Mouse (Mus musculus) CH12F3 (cell line): ENCODE measurements around the gene Nmb.
"Not testable (repeated sequence)": the region's sequence is repeated elsewhere in the genome, so short reads cannot be mapped to it uniquely, and the experiment has no call there.

Source experiments
- in situ Hi-C: fragments of 300-500 bp; cut with MboI; formaldehyde crosslinking; loops from 2 replicates; pipeline ENCODE4 v1.14.3; 2020; ENCODE audit warnings: low sequenced_read_pairs

Gene Nmb

DNA sequence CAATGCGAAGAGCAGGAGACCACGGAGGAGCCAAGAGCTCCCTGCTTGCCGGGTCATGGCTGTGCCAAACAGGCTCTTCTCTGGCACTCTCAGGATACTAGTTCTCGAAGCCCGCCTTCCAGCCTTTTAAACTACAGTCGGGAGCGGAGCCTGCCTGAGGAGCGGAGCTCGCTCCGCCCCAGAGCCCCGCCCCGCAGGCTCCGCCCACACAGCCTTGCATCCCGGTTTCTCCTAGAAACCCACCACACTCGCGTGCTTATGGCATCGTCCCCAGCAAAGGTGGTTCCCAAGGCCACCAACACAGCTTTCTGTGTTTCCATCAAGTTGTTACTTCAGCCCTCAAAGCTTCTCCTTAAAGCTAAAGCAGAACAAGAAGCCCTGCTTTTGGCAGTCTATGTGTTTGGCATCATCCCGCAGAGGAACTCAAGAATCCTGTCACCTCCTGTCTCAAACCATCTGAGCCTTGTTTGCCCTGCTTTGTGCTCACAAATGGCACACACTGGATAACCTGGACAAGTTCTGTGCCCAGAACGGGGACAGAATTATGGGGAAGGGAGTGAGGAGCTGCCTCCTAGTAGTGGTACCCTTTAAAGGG is at the start of gene Nmb:
Nmb (minus strand) TSS at position 156 of the 595 bp plus-strand sequence.
- in situ Hi-C loops = no loop called here

DNA sequence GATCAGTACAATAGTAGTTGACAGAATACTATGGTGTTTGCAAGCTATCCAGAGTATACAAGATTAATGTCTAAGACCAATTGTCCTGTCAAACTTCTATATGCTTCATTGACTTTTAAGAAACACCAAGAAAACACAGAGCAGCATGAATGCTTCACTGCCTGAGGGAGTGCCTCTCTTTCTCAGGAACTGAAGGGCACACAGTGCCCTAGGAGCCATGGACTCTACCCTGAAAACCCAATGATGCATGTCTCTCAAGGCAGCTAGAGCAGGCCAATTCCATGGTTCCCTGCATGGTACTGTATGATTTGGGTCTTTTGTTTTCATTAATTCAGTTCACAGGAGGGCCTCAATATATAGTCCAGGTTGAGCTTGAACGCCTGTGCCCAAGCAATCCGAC is 49.4 kb upstream of the Nmb start:
- in situ Hi-C loops = no loop called here

DNA sequence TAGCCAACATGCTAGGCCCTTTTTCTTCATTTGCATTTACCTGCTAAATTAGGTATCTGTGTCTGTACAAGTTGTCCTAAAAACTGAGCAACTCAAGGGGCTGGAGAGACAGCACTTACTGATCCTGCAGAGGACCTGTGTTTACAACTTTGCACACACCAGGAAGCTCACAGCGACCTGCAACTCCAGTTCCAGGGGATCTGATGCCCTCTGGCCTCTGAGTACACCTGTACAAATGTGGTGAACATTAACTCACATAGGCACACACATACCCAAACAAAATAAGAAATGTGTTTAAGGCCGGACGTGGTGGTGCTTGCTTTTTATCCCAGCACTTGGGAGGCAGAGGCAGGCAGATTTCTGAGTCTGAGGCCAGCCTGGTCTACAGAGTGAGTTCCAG is 47.3 kb upstream of the Nmb start:
- in situ Hi-C loops = no loop called here

DNA sequence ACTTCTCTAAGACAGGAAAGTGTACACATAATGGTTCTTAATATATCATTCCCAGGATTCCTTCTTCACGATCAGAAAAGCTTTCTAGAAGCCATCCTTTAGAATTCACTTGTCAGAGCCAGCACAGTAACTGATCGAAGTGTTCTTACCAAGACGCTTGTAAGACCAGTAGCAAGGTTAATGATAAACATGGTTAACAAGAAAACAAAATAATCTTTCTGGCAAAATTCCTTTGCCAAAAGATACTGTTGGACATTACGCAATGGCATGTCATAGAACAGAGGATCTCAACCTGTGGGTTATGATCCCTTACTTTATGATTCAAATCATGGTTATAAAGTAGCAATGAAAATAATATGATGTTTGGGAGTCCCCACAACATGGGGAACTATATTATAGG is 46.6 kb upstream of the Nmb start:
- in situ Hi-C loops = no loop called here

DNA sequence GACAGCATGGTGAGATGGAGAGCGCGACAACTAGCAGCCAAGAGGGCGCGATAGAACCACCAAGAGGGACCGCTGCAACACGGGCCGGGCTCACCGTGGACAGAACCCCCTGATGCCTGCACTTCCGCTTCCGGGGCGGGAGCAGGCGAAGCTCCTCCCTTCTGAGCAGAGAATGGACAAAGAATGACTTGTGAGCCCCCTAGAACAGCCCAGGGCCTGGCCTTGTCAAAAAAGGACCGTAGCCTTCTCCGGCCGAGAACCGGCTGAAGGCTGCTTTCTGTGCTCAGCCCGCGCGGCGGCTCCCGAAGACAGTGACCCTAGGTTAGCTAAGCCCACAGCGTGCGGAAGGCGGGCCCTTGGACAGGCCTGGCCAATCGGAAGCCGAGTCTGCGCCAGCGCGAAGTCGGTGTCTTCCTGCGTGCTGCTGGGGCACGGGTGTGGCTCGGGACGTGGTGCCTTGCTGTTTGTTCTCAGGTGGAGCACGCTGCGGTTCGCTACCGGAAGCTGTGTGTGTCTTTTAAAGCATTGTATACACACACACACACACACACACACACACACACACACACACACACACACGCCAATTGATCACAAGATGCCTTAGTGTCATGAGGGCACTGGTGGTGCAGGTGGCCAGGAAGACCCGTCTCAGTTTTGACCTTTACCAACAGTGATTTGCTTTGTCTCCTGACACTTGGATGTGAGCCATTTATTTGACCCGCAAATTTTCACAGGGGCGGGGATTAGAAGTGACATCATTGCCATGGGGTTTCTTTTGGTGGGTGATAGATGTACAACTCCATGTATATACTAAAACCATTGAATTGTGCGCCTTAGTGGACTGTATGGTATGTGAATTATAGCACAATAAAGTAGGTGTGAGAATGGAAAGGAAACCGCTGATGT is 42.8 kb upstream of the Nmb start, which contains the start of gene Sec11a:
Sec11a (minus strand) TSS at position 336 of the 906 bp plus-strand sequence.
- in situ Hi-C loops = no loop called here

DNA sequence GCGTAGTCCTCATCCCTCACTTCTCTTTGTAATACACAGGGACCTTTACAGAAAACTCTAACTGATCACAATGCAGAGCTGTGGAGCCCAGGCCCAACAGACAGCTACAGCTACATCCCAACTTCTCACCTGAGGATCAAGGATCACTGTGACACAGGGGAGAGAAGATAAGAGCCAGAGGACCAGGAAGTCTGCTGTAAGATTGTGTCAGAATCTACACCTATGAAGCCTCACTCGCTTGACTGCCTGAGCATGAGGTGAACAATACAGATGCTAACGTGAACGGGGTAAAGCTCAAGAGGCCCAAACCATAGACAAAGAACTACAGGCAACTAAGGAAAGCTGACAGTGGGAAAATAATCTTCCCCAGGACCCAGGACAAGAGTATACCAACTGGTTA is 34.9 kb upstream of the Nmb start:
- in situ Hi-C loops = no loop called here

DNA sequence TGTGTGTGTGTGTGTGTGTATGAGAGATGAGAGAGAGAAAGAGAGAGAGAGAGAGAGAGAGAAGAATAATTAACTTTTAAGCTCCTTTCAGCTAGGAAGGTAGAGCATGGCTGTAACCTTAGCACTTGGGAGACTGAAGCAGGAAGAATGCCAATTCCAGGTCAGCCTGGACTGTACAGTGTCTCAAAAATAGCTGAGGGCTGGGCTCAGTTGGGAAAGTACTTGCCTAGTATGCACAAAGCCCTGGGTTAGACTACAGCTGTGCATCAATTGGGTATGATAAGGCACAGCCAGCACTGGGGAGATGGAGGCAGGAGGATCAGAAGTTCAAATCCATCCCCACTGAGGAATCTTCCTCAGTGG is 32.4 kb upstream of the Nmb start:
- in situ Hi-C loops = not testable (repeated sequence)

DNA sequence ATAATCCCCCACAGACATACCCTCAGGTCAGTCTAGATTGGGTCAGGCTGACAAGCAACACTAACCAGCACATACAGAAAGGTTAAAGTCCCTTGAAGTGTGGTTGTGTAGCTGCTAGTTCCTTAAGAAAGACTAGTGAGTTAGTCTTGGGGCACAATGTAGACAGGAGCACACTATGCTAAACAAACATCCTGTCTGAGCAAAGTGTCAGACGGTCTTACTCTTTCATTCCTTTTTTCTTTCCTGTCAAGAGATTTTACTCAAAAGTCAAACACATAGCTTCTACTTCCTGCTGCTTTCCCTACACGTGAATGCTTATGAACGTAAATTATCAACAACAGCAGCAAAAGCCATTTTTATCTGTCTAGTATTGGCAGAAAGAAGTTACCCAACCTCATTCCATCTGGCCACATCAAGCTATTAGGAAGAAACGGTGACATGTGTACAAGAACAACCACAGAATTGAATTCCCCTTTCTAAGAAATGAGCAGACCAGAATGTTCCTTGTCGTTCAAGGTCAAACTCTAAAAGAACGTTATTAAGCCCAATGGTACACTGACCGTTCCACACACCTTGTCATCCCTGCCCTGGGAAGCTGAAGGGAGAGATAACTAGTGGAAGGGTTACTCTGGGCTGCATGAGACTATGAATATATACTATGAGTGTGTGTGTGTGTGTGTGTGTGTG is 31.9 kb upstream of the Nmb start:
- in situ Hi-C loops = not testable (repeated sequence)

DNA sequence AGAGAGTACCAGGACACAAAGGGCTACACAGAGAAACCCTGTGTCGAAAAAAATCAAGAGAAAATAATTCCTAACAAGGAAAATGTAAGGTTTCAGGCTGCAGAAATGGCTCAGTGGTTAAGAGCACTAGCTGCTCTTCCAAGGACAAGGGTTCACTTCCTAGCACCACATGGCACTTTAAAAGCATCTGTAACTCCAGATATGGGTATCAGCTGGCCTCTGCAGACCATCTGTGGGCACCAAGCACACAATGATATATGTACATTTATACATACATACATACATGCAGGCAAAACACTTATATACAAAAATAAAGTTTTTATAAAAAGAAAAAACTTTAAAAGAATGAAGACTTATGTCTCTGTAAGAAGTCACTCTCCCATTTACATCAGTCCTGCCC is 31.0 kb upstream of the Nmb start:
- in situ Hi-C loops = no loop called here

DNA sequence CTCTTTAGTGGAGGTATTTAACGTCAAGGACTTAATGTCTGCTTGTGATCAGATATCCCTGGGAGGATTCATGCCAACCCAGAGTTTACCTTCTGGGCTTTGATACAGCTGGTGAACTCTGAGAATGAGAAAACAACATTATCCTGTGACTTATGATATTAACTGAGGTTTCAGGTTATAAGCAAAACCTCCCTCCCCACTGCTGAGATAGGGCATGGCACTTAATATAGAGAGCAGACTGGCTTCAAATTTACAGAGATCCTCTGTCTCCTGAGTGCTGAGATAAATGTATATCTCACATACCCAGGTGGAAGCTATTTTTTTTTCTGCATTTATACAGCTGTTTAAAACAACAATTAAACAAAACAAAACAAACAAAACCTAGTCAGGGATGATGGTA is 27.9 kb upstream of the Nmb start:
- in situ Hi-C loops = no loop called here

DNA sequence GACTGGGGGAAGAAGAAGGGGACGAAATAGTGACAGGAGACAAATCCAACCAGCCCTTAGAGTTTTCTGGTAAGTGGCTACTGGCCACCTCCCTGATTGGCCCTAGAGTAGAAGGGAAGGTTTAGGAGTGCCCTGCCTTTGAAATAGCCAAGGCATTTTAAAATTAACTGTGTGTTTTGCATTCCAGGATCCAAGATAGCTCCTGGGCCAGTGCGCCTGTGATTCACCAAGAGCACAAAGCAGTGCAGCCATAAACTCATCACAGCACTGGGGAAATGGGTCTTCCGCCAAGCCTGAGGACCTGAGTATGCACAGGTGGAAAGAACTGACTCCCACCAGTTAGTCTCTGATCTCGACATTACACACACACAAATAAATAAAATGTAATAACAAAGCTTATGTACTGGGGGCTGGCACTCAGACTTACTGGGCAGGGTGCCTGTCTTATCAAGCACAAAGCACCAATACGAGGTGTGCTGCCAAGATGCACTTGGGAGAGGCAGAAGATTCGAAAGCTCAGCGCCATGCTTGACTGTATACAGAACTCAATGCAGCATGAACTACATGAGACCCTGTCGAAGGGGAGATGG is 26.8 kb upstream of the Nmb start:
- in situ Hi-C loops = no loop called here

DNA sequence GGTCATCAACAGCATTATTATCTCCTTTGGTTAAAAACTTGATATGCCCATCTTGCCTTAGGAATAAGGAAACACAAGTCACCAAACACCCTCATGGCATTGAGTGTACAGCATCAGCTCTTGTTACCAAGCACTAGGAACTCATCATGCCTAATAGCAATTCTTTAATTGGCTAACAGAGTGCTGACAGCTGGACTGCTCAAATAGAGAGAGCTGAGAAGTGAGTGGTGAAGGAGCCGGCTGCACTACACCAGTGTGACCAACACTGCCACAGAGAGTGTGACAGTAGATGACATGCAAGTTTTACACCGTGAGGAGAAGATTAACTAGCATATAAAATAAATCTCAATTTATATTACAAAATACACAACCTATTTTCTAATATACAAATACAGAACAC is 18.3 kb upstream of the Nmb start:
- in situ Hi-C loops = no loop called here

DNA sequence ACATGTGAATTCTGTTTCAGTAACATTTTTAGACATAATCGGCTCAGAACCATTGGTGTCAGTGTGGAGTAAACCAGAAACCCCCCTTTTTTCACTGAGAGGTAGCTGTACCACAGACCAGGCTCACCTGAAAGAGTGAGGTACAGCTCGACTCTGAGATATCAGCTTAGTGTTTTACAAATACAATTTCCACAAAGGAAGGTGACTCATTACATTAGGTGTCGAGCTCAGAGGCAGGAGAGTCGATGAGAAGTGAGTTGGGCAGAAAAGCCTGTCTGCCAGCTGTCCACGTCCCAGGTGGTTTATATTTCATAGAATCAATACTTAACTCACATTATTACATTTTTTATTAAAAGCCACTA is 14.8 kb upstream of the Nmb start:
- in situ Hi-C loops = no loop called here

DNA sequence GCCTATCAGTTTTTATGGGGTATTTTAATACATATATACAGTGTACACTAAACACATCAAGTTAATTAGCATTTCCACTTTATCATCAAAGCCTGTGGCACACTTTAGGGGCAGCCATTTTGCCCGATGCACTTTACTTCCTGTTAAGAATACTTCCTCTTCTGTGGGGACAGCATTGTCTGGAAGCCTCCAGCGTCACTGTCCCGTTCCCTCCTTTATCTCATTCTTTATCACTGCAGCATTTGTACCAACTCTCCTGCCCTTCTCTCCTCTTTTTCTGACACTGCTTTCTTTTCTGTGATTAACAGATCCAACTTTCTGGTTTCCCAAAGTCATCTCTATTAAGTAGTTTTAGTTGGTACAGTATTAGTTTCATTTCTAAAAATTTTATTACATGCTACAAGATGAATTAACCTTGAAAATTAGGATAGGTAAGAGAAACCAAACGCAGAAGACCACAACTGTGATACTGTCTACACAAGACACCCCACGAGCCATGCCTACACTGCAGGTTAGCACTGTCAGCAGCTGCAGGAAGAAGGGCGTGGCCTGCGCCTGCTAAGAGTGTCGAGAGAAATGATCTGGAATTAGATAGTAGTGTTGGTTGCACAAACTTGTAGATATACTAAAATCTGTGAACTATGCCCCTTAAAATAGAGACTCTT is 14.2 kb upstream of the Nmb start:
- in situ Hi-C loops = no loop called here

DNA sequence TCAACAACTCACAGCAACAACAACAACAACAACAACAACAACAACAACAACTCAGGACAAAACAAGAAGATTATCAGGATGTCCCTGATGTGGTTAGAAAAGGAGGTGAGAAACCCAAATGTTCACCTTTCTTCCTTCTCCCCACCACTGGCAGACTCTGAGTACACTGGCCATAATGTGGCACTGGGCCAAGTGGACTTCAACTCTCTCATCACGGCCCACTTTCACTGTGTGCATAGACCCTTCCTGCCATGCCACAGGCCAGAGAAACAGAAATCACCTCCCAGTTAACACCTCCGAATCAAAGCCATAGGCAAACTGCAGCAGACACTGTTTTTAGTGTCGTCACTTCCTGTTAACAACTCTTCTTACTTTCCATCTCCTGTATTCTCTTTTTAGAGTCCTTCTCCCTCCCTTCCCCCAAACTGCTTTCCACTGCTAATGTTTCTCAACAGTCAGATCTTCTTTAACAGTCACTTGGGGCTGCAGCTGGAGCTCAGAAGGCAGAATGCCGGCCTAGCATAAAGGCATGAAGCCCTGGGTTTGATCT is 13.1 kb upstream of the Nmb start:
- in situ Hi-C loops = no loop called here

DNA sequence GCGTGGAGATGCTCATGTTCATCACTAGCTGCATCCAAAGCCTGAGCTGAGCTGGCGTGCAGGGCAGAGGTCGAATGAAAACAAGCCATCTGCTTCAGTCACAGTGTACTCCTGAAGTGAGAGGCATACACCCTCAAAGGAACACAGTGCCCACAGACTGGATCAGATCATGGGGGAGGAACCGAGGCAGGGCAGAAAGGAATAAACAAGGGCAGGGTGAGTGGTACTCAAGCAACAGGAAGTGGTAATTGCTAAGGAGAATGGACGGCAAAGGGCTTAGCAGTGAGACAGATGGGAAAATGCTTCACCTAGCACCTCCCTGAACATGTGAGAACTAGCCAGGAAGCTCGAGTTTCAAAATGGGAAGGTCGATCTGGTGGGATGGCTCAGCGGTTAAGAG is 7.6 kb upstream of the Nmb start:
- in situ Hi-C loops = no loop called here

DNA sequence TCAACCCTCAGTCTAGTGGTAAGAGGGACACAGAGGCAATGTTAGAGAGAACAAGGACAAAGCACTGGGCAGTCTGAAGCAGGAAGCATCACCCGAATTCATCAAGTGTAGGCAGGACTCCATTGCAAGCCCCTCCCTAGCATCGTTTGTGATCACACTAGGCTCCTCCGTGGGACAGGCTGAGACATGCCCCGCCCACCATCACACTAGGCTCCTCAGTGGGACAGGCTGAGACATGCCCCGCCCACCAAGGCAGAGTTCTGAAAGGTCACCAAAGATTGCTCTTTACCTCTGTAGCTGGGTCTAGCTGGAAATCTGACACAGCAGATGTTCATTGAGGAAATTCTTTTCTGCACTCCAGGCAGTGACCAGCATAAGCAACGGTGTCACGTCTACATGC is 6.2 kb upstream of the Nmb start:
- in situ Hi-C loops = no loop called here

DNA sequence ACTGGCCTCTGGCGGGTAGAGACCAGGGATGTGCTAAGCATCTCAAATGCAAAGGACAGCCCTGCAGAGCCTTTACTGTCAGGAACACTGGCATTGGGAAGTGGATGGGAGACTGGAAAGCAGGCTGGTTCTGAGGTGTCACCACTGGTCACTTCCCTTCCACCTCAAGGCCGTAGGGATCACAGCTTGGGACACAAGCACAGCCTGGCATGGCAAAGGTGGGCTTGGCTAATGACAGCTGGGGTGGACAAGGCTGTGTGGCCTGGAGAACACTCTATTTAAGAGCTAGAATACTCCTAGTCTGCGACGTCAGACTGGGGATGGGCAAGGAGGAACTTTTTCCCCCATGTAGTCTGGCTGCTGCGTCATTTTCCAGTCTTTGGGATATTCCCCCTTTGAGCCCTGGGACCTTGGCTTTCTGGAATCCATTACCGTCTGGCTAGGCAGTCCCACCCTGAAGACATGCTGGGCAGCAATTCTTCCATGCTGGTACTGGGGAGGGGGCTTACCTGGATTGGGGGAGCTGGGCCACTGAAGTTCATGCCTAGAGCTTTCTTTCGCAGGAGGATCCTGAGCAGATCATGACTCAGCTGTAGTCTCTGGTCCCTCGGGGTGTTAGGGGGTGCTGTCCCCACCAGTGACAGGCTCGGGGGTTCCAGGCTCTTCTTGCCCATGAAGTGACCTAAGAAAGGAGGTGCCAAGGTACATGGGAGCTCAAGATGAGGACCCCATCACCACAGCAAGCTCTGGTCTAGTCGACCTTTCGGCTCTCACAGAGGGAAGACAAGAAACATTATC is 1.1 kb downstream of the Nmb start:
- in situ Hi-C loops = no loop called here

DNA sequence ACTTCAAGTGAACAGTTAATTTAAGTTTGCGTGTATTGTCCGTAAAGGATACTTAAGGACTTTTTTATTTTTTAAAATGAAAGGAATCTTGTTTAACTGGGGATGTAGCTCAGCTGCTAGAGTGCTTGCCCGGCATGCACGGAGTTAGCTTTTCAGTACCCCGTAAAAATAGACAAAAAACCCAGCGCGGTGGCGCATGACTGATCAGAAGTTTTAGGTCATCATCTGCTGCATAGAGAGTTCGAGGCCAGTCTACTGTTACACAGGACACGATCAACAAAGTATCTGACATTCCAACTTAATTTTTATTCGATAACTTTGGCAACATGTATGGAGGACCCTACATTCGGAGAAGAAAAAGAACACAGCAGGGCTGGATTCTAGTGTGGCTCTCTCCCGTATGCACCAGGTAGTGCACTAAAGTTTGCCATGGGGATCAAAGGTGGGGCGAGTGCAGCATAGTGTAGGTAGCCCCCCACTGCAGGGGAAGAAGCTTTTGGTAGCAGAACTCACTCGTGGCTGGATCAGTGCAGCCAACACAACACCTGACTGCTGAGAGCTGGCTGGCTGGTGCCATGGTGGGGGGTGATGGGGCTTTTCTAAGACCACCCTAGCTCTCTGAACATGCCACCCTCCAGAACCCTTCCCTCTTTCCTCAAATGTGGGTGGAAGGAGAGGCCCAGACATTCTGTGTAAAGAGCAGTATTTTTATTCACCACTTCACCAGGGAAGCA is 3.2 kb downstream of the Nmb start:
- in situ Hi-C loops = no loop called here
